Mouse (Mus musculus) limb, embryonic 14.5 days (tissue): Measurements from ENCODE around the gene Rad9a. TPM values are rescaled to one million over a fixed set of nuclear protein-coding genes. Genes with fewer than 3 reads are reported as not detected.

Experiments used
- ATAC-seq: fragments of 200-750 bp; cut with Nextera tagmentation; 2 replicates; pipeline ENCODE4 v1.8.0; 2017; ENCODE audit warnings: low read depth, moderate number of reproducible peaks, moderate TSS enrichment; ENCODE audit not compliant: low FRiP score
- DNase-seq: peaks from one replicate; pipeline ENCODE4 v3.0.0-alpha.2; 2015; ENCODE audit warnings: low spot score
- H3K27ac ChIP-seq: fragments of 300-500 bp; sonication (generic); replicated peaks from 2 replicates; pipeline ENCODE4 v1.5.1; 2014; ENCODE audit warnings: low read depth, mild to moderate bottlenecking, low read length, moderate library complexity, mixed read lengths
- H3K27me3 ChIP-seq: fragments of 300-500 bp; sonication (generic); 2 replicates; pipeline ENCODE4 v1.6.1; 2014; ENCODE audit warnings: low read length, mixed read lengths; ENCODE audit not compliant: control insufficient read depth, insufficient read depth
- H3K36me3 ChIP-seq: fragments of 300-500 bp; sonication (generic); 2 replicates; pipeline ENCODE4 v1.6.1; 2014; ENCODE audit warnings: mild to moderate bottlenecking, low read length, moderate library complexity, mixed read lengths; ENCODE audit not compliant: control insufficient read depth, insufficient read depth
- H3K4me1 ChIP-seq: fragments of 300-500 bp; sonication (generic); 2 replicates; pipeline ENCODE4 v1.6.1; 2014; ENCODE audit warnings: antibody characterized with exemption, low read length, mixed read lengths; ENCODE audit not compliant: control insufficient read depth, insufficient read depth
- H3K4me2 ChIP-seq: fragments of 300-500 bp; sonication (generic); replicated peaks from 2 replicates; pipeline ENCODE4 v1.6.1; 2014; ENCODE audit warnings: low read depth, mild to moderate bottlenecking, low read length, moderate library complexity; ENCODE audit not compliant: severe bottlenecking
- H3K4me3 ChIP-seq: fragments of 300-500 bp; sonication (generic); replicated peaks from 2 replicates; pipeline ENCODE4 v1.5.1; 2014; ENCODE audit warnings: low read length
- H3K9ac ChIP-seq: fragments of 300-500 bp; sonication (generic); 2 replicates; pipeline ENCODE4 v1.6.1; 2014; ENCODE audit warnings: mild to moderate bottlenecking, low read depth, low read length, moderate library complexity; ENCODE audit not compliant: severe bottlenecking
- H3K9me3 ChIP-seq: fragments of 300-500 bp; sonication (generic); 2 replicates; pipeline ENCODE4 v1.6.1; 2016; ENCODE audit warnings: low read length; ENCODE audit not compliant: control insufficient read depth
- POLR2A ChIP-seq: fragments of 200-500 bp; IDR thresholded peaks from 2 replicates; pipeline ENCODE4 v1.8.0; 2012; ENCODE audit warnings: inconsistent platforms, mild to moderate bottlenecking, moderate library complexity, borderline replicate concordance; ENCODE audit not compliant: insufficient read depth, insufficient read length; ENCODE audit errors: extremely low read depth
- WGBS: fragments of 180-500 bp; shearing (Covaris S2); extraction: QIAGEN DNeasy Blood & Tissue Kit; methylation state at CpG from one replicate; pipeline ENCODE4 v1.1.7; 2014; 5-methylcytosine and 5-hydroxymethylcytosine counted together
- polyA plus RNA-seq, 2 experiments: library from polyadenylated mRNA; depleted of rRNA in 1 of 2; stranded (reverse) in 1 of 2; unstranded in 1 of 2; fragments of >200 nt; fragmentation: Nextera tagmentation in 1 of 2; extraction: Ambion mirVana in 1 of 2; gene quantifications; 2 replicates each; pipeline versions ENCODE4 v1.2.1 to v1.2.3; 2012 to 2014

The Rad9a gene
- polyA plus RNA-seq, 2 experiments = 33.3 to 57.5 TPM

DNA sequence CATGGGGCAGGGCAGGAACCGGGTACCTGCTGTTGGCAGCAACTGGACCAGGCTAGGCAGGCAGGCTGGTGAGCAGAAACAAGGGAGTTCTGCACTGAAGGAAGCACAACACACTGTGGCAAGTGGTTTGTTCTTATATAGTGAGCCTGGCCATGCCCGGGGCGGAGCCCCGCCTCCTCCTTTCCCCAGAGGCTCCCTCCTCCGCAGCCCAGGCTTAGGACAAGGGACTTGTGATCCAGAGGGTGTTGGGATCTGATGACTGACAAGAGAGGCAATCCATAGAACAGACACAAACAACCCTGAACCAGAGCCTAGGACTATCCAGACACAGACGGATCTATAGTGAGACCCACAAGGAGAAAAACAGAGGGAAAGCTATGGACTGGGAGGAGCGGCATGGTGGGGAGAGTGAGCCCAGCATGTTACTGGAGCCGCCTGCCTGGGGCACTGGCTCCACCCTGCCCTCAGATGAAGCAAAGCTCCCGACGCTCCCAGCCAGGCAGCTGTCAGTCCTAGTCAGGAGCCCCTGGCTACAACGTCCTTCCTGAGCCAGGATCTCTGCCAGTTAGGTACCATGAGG lies 26.0 kb downstream of the Rad9a start, which contains the start of gene Carns1:
Gene Carns1 (minus strand): TSS at position 112 of the 580 bp plus-strand sequence.
- TF ChIP-seq POLR2A = no peak
- Histone ChIP-seq H3K27ac (no peak within 1 kb of the TSS), H3K27me3 (no peaks in the 10 kb centered on the region), H3K9ac (peak within 1 kb of the TSS; percentile 26; the same call in 1 of the 2 replicates), H3K9me3 (no peaks in the 10 kb centered on the region), H3K4me3 (0 out of 2 replicates have a peak within 1 kb of the TSS, but pooled peaks have one; percentile 9), H3K36me3 (no peaks in the 10 kb centered on the region), H3K4me1 (peaks cover 8% of the 10 kb centered on the region), H3K4me2 (peak within 1 kb of the TSS; percentile 37)
- no peak for DNase-seq
- peak; percentile 61; the same call in 1 of the 2 replicates for ATAC-seq
- WGBS = 1% methylated on average over 11 of the region's 11 CpGs

GRCm38 (mm10) chr19:4172925-4173324 lies 28.5 kb downstream of the Rad9a start:
- WGBS = 58% methylated on average over 11 of the region's 11 CpGs
- ATAC-seq (no peak), DNase-seq (no peak)
- Histone ChIP-seq H3K4me3 (no peak overlapping the region), H3K9ac (no peak overlapping the region), H3K36me3 (no peaks in the 10 kb centered on the region), H3K27me3 (no peaks in the 10 kb centered on the region), H3K9me3 (no peaks in the 10 kb centered on the region), H3K4me1 (peaks cover 16% of the 10 kb centered on the region), H3K27ac (no peak overlapping the region), H3K4me2 (no peak overlapping the region)
- TF ChIP-seq POLR2A = no peak

GRCm38 (mm10) chr19:4171393-4172290 lies 29.8 kb downstream of the Rad9a start:
- 64% methylated on average over 11 of the region's 13 CpGs for WGBS
- 0 out of 2 replicates have a peak overlapping the region, but pooled peaks have one; percentile 21 for H3K9ac ChIP-seq
- peaks cover 16% of the 10 kb centered on the region for H3K4me1 ChIP-seq
- H3K9me3 ChIP-seq = no peaks in the 10 kb centered on the region
- DNase-seq = no peak
- no peaks in the 10 kb centered on the region for H3K36me3 ChIP-seq
- H3K27ac ChIP-seq = no peak overlapping the region
- no peak overlapping the region for H3K4me2 ChIP-seq
- H3K4me3 ChIP-seq = no peak overlapping the region
- TF ChIP-seq POLR2A = no peak
- no peak for ATAC-seq
- H3K27me3 ChIP-seq = no peaks in the 10 kb centered on the region

- no peak for TF ChIP-seq POLR2A
- 84% methylated on average over 10 of the region's 10 CpGs for WGBS
- H3K4me3 ChIP-seq = no peak overlapping the region
- no peak overlapping the region for H3K27ac ChIP-seq
- H3K9me3 ChIP-seq = no peaks in the 10 kb centered on the region
- H3K9ac ChIP-seq = no peak overlapping the region
- ATAC-seq (no peak), DNase-seq (no peak)
- no peaks in the 10 kb centered on the region for H3K36me3 ChIP-seq
- peaks cover 16% of the 10 kb centered on the region for H3K4me1 ChIP-seq
- H3K27me3 ChIP-seq = no peaks in the 10 kb centered on the region
- H3K4me2 ChIP-seq = no peak overlapping the region
Observed at GRCm38 (mm10) chr19:4170723-4171392, 30.6 kb downstream of the Rad9a start.

- peak overlapping the region; percentile 85 for H3K27ac ChIP-seq
Observed at GRCm38 (mm10) chr19:4169810-4170209, 31.7 kb downstream of the Rad9a start.

More at GRCm38 (mm10) chr19:4169810-4170209, 31.7 kb downstream of the Rad9a start:
- Histone ChIP-seq H3K4me3 (peak overlapping the region; percentile 50), H3K4me2 (peak overlapping the region; percentile 94), H3K36me3 (no peaks in the 10 kb centered on the region), H3K27me3 (no peaks in the 10 kb centered on the region), H3K9ac (peak overlapping the region; percentile 86), H3K9me3 (no peaks in the 10 kb centered on the region), H3K4me1 (peaks cover 13% of the 10 kb centered on the region)
- DNase-seq = no peak
- ATAC-seq = peak; percentile 42
- WGBS = 12% methylated on average over 24 of the region's 27 CpGs
- no peak for TF ChIP-seq POLR2A
